Mouse (Mus musculus): Measurements from ENCODE around the gene Foxk1. TPM values are rescaled to one million over a fixed set of nuclear protein-coding genes. Genes with fewer than 3 reads are reported as not detected.

The Foxk1 gene
- polyA plus RNA-seq, 1 experiment: 10.3 TPM

DNA sequence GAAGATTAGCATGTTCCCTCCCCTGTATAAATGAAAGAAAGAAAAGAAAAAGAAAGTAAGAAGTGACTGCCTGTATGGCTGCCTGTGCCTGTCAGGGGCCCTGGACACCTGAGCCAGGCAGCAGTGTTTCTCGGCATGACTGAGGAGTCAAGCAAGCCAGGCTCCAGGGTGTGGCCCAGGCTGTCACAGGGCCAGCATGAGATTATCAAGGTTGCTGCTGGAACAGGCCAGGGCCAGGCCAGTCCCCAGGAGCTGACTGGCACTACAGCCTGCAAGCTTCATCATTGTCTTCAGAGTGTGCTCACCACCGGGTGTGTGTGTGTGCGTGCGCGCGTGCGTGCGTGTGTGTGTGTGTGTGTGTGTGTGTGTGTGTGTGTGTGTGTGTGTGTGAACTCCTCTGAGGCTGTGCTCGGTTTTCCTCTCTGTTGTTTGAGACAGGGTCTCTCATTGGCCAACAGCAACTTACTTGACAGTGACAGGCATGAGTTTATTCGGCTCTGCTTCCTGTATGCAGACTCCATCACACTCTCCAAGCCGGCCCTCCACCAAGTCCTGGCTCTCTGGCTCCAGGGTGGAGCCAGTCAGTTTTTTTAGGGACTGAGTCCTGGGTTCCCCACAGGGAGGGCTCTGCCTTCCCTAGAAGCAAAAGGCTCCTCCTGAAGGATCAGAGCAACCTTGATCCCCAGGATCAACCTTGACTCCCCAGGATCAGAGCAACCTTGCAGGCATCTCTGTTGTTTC is 43.7 kb downstream of the Foxk1 start:
- DNase-seq (ENCODE audit: low read depth): no peak

DNA sequence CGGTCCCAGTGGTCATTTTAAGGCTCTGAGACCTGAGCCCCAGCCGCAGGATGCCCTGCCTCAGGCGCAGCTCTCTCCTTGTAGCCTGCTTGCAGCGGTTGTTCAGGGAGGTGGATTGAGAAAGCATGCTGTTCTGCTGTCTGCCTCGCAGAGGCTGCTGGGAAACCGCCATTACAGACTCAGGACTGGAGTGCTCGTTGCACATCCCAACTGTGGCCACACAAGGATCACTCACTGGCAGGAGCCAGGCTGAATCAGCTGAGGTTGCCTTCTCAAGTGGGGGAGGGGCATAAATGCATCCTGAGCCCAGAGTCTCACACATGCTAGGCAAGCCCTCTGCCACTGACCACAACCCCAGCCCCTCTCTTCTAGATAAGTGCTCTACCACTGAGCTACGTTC is 44.4 kb downstream of the Foxk1 start:
- no peak for DNase-seq (ENCODE audit: low read depth)

DNA sequence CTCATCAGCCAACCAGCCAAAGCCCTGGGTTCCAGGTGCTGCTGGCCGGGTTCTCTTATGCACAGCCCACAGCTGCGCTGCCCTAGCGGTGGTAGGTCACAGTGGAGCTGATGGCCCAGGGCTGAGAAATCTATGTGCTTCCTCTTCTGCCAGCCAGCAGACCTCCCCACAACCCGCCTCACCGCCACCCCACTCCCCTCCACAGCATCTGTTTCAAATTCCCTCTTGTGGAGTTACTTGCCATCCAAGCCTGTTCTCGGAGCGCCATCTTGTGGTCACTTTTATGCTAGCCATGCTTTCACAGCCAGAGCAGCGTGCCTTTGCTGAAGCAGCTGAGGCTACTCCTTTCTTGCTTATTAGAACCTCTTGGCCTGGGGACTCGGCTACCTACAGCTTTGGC is 46.8 kb downstream of the Foxk1 start:
- no peak for DNase-seq (ENCODE audit: low read depth)

DNA sequence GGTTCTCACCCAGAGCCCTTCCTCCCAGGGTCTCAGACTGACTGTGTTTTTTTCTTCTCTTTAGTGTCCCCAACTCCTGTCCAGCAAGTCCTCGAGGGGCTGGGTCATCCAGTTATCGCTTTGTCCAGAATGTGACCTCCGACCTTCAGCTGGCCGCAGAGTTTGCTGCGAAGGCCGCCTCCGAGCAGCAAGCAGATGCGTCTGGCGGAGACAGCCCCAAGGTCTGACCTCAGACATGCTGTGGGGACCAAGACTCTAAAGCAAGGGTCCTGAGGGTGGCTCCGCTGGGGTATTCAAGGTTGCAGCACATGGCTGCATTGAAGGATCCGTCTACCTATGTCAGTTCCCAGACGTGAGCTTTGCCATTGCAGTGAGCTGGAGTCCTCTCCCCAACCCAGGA is 47.3 kb downstream of the Foxk1 start:
- DNase-seq (ENCODE audit: low read depth): no peak

DNA sequence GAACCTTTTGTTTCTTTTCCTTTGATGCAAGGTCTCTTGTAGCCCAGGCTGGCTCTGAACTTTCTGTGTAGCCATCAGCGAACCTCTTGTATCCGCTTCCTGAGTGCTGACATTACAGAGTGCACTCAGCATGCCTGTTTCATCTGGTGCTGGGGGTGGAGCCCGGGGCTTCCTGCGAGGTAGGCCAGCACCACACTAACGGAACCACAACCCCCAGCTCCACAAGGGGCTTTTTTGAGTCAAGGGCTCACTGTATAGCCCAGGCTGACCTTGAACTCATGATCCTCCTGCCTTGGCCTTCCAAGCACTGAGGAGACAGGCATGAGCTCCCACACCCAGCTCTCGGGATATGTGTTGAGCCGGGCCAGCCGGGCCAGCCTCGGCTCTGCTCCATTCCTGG is 49.5 kb downstream of the Foxk1 start:
- DNase-seq (ENCODE audit: low read depth): no peak

DNA sequence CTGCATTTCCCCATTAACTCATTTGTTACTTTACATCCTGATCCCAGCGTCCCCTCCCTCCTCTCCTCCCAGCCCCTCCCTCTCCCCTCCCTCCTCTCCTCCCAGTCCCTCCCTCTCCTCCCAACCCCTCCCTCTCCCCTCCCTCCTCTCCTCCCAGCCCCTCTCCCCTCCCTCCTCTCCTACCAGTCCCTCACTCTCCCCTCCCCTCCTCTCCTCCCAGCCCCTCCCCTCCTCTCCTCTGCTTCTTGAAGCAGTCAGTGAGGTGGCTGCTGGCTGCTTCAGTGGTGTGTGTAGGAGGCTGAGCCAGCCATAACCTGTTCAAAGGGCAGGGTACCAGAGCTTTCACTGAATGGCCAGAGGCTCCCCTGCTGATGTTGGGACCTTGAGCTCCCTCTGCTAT is 50.5 kb downstream of the Foxk1 start:
- no peak for DNase-seq (ENCODE audit: low read depth)

DNA sequence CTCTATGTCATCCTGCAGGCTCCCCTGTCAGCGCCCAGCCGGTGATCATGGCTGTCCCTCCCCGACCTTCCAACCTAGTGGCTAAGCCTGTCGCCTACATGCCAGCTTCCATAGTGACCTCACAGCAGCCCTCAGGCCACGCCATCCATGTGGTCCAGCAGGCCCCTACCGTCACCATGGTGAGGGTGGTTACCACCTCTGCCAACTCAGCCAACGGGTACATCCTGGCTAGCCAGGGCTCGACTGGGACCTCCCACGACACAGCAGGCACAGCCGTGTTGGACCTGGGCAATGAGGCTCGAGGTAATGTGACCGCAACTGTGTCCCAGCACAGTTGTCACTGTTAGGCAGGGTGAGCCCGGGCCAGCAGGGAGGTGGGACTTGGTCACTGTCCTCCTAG is 52.4 kb downstream of the Foxk1 start:
- no peak for DNase-seq (ENCODE audit: low read depth)

DNA sequence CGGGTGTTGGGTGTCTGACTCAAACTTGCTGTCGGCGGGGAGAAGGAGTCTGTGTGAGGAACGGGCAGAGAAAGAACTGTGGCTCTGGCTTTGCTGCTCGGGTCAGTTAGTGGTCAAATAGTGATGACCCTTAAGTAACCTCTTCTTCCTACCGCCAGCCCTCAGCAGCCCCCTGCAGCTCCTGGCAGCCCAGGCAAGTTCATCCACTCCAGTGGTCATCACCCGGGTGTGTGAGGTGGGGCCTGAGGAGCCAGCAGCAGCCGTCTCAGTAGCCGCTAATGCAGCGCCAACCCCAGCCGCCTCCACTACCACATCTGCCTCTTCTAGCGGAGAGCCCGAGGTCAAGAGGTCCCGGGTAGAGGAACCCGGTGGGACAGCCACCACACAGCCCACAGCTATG is 55.0 kb downstream of the Foxk1 start:
- no peak for DNase-seq (ENCODE audit: low read depth)

DNA sequence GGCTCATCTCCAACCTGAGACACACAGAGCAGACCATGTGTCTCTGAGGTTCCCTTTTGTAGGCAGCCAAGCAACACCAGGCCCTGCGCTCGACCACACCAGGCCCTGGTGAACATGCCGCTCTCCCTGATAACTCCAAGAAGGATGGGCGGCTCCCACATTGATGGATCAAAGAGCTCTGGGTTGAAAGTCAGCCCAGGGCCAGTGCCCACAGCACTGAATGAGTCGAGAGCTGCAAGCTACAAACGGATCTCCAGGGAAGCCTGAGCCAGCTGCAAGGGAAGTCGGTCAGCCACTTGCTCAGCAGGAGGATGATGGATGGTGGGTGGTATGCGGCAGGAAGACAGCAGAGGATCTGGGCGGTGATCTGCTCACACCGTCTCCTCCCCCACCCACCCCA is 56.0 kb downstream of the Foxk1 start:
- DNase-seq (ENCODE audit: low read depth): no peak

DNA sequence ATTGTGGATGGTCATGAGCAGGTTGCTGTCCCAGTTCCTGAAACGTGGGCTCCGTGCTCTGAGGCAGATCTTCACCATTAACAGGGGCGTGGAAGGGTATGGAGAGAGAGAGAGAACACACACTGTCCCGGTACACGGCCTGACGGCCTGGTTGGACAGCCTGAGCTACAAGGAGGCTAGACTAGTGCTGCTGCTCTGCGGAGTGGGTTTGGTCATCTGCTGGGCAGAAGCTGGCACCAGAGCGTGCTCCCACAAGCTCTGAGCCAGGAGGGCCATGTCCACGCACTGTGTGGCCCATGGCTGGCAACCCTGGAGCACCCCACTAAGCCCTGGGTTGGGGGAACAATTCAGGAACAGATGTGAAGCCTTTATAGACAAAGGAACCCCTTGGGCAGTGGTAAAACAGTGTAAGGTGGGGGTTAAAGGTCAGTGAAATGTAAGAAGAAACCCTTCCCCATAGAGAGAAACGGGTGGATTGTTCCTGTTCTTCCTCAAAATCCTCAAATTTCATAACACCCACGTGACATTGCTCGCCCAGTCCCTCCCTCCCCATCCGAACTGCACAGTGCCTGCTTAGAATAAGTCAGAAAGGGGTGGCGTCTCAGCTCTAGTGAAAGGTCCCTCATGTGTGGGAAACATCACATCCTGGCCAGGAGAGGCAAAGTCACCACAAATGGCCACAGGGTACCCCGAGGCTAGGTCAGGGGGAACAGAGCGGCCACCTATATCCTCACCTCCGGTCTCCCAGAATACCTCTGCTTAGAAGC is 57.7 kb downstream of the Foxk1 start:
- DNase-seq (ENCODE audit: low read depth): no peak

DNA sequence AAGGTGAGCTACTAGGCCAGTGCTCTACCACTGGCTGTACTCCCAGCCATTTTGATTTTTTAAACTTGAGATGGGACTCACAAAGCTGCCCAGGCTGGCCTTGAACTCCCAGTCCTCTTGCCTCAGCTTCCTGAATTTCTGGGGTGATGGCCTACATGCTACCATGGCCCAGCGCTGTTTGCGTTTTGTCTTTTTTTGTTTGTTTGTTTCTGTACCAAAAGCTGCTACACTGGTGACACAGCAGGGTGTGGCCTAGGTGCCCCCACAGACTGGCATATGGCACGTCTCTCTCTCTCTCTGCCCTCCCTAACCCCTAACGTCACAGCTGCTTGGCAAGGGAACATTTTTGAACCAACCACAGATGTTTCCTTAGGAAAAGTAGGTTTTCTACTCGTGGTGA is 58.5 kb downstream of the Foxk1 start:
- no peak for DNase-seq (ENCODE audit: low read depth)

DNA sequence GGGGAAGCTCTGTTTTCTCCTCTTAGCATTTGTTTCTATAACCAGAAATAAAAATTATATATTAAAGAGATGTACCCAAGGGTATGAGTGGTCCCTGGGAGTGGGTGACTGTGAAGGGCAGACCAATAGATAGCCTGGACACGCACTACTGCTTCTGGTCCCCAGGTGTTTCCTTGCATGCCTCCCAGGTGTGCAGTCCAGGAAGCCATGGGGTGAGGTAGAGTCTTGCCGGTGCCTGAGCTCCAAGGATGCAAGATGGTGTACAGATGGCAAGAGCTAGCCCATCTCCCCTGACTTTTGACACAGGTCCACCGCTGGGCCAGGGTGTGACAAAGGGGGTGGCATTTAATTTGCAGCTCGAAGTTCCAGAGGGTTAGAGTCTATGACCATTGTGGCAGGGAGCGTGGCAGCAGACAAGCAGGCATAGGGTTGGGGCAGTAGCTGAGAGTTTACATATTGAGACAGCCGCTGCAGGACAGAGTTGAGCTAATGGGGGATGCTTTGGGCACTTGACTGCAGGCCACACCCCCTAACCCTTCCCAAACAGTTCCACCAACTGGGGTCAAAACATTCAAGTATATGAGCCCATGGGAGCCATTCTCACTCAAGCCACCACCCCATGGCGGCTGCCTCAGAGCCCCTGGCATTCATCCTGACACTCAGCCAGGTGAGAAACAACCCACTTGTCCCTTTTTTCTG is 60.8 kb downstream of the Foxk1 start:
- DNase-seq (ENCODE audit: low read depth): no peak

DNA sequence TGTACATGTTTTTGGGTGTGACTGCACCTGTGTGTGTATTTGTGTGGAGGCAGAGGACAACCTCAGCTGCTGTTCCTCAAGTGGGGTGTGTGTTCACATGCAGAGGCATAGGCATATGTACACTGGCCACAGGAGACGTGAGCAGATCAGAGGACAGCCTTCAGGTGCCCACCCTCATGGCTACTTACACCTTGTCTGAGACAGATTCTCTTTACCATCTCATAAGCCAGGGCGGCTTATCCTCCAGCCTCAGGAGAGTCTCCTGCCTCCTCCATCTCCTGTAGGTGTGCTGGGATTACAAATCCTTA is 61.3 kb downstream of the Foxk1 start:
- no peak for DNase-seq (ENCODE audit: low read depth)

DNA sequence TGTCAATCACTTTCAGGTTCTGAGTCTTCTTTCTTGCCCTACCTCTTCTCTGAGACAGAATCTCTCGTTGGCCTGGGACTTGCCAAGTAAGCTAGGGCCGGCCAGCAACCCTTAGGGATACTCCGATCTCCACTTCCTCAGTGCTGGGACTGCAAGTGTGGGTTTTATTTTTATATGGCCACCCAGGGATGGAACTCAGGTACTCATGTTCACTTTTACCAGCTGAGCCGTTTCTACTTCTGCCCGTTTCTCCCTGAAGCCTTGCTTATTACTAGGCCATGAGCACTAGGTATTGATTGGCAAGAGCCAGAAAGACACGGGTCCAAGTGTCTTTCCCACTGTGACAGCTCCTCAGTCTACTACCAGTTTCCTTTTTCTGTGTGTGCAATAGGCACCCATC is 61.7 kb downstream of the Foxk1 start:
- no peak for DNase-seq (ENCODE audit: low read depth)

DNA sequence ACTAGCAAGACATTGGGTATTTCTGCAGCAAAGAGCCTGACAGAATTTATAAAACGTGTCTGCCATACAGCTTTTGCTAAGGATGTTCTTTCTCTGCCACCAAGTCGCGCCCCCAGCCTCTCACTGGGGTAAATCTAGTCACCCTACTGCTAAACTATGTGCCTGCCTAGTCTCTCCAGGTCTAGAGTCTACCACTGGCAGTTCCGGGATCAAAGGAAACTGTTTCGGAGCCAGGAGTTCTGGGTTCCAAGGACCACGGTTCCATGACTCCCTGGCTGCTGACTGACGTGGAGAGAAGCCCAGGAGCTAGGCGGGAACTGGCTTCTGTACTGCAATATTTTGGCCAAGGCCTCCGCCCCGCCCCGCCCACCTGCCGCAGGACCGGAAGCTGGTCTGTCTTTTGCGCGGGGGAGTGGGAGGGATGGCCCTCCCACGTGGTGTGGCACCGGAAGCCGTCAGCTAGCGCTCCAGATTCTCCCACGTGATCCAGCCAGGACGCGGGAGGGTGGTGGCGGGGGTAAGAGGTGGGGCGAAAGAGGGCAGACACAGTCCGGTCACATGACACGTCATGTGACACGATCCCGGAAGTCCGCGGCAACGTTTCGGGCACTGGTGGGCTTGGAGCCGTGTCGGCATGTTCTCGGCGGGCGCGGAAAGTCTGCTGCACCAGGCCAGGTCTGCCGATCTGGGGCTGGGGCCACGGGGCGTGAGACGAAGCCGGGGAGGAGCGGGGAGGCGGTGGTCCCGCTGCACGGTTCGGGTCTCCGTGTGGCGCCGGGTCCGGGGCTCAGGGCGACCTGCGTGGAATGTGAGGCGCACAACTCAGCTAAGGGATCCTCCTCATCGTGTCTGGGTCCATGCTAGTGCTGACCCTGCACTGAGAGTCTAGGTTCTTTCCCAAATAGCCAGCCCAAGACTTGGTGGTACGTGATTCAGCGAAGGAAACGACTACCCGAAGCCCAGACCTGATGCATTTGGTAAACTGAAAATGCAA is 62.5 kb downstream of the Foxk1 start, which contains the start of gene Ap5z1:
Gene Ap5z1 (plus strand): TSS at position 484 of the 994 bp plus-strand sequence.
- DNase-seq (ENCODE audit: low read depth): no peak

DNA sequence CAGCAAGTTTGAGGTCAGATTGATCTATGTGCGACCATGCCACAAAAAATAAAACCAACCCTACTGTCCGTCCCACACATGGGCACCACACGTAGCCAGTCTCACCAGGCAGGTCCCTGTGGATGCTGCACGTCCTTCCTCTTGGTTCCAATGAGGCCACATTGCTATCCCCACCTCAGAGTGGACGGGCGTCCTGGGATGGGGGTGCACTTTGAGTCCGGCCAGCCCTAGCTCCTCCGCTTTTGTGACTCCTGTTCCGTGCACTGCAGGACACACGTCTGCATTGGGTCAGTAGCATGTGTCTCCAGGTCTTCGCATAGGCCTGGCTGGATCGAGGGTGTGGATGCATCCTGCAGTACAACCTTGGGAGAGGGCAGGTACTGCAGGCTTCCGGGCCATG is 67.1 kb downstream of the Foxk1 start:
- DNase-seq (ENCODE audit: low read depth): no peak

DNA sequence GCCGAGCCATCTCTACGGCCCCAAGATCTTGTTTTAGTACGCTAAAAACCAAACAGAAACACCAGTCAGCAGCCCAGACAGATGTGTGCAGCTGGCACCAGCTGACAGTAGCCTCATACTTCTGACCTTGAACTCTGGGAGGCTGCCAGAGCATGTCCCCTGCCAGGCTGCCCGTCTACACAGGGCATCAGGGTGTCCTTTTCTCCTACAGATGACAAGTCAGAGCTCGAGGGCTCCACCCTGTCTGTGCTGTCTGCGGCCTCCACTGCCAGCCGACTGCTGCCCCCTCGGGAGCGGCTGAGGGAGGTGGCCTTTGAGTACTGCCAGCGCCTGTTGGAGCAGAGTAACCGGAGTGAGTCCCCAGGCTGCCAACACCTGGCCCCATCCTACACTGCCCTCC is 68.5 kb downstream of the Foxk1 start:
- no peak for DNase-seq (ENCODE audit: low read depth)

DNA sequence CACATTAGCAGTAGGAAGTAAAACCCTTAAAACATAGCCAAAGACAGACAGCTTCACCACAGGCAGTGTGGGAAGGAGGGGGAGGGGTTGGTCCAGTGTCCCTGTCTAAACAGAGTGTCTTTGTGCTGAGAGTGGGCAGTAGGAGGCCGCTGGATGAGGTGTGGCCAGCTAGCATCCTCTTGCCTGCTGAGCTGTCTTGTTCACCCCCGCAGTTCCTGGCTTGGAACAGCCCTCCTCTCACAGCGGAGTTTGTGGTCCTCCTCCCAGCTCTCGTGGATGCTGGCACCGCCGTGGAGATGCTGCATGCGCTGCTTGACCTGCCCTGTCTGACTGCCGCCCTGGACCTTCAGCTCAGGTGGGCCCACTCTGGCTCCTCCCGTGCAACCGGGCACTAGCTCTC is 72.4 kb downstream of the Foxk1 start:
- no peak for DNase-seq (ENCODE audit: low read depth)

DNA sequence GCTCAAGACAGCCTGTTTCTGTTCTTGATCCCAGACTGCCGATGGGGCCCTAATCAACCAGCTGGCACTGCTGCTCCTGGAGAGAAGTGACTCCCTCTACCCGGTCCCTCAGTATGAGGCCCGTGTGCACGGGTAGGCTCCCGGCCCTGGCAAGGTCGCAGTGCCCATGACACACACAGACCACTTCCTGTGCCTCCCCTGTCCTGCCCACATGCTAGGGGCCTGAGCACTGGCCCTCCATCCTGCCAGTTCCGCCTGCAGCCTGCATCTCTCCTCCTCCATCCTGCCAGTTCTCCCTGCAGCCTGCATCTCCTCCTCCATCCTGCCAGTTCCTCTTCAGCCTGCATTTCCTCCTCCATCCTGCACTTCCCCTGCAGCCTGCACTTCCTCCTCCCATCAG is 74.4 kb downstream of the Foxk1 start:
- DNase-seq (ENCODE audit: low read depth): no peak

DNA sequence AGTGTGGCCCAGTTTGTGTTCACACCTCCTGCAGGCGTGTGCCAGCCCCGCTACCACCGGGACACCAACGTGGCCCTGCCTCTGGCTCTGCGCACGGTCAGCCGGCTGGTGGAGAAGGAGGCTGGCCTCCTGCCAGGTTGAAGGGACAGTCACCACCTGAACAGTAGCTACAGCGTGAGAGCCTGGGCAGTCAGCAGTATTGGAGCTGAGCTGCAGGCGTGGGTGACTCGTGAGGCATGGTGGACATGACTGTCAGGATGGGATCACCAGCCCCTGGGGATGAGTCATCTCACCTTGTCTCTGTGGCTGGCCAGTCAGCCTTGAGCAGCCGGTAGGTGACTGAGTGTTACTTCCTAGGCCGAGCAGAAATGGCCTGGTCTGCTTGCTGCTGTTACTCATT is 76.0 kb downstream of the Foxk1 start:
- no peak for DNase-seq (ENCODE audit: low read depth)

DNA sequence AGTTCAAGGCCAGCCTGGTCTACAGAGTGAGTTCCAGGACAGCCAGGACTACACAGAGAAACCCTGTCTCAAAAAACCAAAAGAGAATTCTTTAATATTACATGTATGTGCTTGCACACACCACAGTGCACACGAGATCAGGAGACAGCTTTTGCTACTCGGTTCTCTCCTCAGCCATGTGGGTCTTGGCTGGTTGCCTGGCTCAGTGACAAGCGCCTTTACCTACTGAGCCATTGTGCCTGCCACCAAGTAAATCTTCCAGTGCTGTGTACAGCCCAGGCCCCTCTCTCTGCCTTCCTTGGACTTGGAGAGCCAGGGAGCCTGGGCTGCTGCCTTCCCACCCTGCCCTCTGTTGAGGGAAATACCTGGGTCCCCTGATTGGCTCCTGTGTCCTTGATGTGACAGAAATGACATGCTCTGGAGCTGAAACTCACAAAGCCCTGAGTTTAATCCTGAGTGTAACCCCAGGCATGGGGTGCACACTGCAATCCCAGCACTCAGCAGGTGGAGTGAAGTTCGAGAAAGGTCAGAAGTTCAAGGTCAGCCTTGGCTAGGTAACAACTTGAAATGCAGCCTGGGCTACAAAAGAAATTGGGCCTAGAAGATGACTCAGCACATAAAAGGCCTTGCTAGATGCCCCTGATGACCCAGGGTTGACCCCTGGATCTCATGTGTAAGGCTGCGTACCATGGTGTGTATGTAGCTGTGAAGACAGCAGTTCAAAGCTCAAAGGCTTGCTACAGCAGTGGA is 76.7 kb downstream of the Foxk1 start:
- DNase-seq (ENCODE audit: low read depth): no peak

Data from gonadal fat pad, adult 2 months (tissue).